Mouse (Mus musculus): ENCODE data around the gene Mfrp. TPM values are rescaled to one million over a fixed set of nuclear protein-coding genes. Genes with fewer than 3 reads are reported as not detected.

Mfrp gene
- not detected in 2 replicates for total RNA-seq (2017)

GRCm38 (mm10) chr9:44101490-44101889 lies at the start of gene Mfrp:
Gene Mfrp (plus strand): TSS chr9:44101729.
- ATAC-seq (ENCODE audit: extremely low read depth, insufficient number of reproducible peaks, low FRiP score, poor library complexity, severe bottlenecking), result no peak

GRCm38 (mm10) chr9:44052855-44053254 lies 48.7 kb upstream of the Mfrp start:
- ATAC-seq (ENCODE audit: extremely low read depth, insufficient number of reproducible peaks, low FRiP score, poor library complexity, severe bottlenecking), result no peak

GRCm38 (mm10) chr9:44053936-44054335 lies 47.6 kb upstream of the Mfrp start:
- no peak for ATAC-seq (ENCODE audit: extremely low read depth, insufficient number of reproducible peaks, low FRiP score, poor library complexity, severe bottlenecking)

- no peak for ATAC-seq (ENCODE audit: extremely low read depth, insufficient number of reproducible peaks, low FRiP score, poor library complexity, severe bottlenecking)
Observed at GRCm38 (mm10) chr9:44058606-44059005, 42.9 kb upstream of the Mfrp start.

- no peak for ATAC-seq (ENCODE audit: extremely low read depth, insufficient number of reproducible peaks, low FRiP score, poor library complexity, severe bottlenecking)
Observed at GRCm38 (mm10) chr9:44065177-44065576, 36.4 kb upstream of the Mfrp start.

- ATAC-seq (ENCODE audit: extremely low read depth, insufficient number of reproducible peaks, low FRiP score, poor library complexity, severe bottlenecking), result peak; percentile 94
Observed at GRCm38 (mm10) chr9:44066785-44067225, 34.7 kb upstream of the Mfrp start, which contains the start of gene Usp2. Gene Usp2 (plus strand): TSS chr9:44067021.

GRCm38 (mm10) chr9:44067241-44067959 lies 34.1 kb upstream of the Mfrp start:
- no peak for ATAC-seq (ENCODE audit: extremely low read depth, insufficient number of reproducible peaks, low FRiP score, poor library complexity, severe bottlenecking)

- ATAC-seq (ENCODE audit: extremely low read depth, insufficient number of reproducible peaks, low FRiP score, poor library complexity, severe bottlenecking), result no peak
Observed at GRCm38 (mm10) chr9:44067960-44068330, 33.6 kb upstream of the Mfrp start.

- no peak for ATAC-seq (ENCODE audit: extremely low read depth, insufficient number of reproducible peaks, low FRiP score, poor library complexity, severe bottlenecking)
Observed at GRCm38 (mm10) chr9:44069252-44069651, 32.3 kb upstream of the Mfrp start.

- no peak for ATAC-seq (ENCODE audit: extremely low read depth, insufficient number of reproducible peaks, low FRiP score, poor library complexity, severe bottlenecking)
Observed at GRCm38 (mm10) chr9:44070113-44070843, 31.3 kb upstream of the Mfrp start.

GRCm38 (mm10) chr9:44070844-44071231 lies 30.7 kb upstream of the Mfrp start:
- no peak for ATAC-seq (ENCODE audit: extremely low read depth, insufficient number of reproducible peaks, low FRiP score, poor library complexity, severe bottlenecking)

- no peak for ATAC-seq (ENCODE audit: extremely low read depth, insufficient number of reproducible peaks, low FRiP score, poor library complexity, severe bottlenecking)
Observed at GRCm38 (mm10) chr9:44071914-44072598, 29.5 kb upstream of the Mfrp start.

- no peak for ATAC-seq (ENCODE audit: extremely low read depth, insufficient number of reproducible peaks, low FRiP score, poor library complexity, severe bottlenecking)
Observed at GRCm38 (mm10) chr9:44072599-44072915, 29.0 kb upstream of the Mfrp start.

- ATAC-seq (ENCODE audit: extremely low read depth, insufficient number of reproducible peaks, low FRiP score, poor library complexity, severe bottlenecking), result no peak
Observed at GRCm38 (mm10) chr9:44073115-44073514, 28.4 kb upstream of the Mfrp start.

- no peak for ATAC-seq (ENCODE audit: extremely low read depth, insufficient number of reproducible peaks, low FRiP score, poor library complexity, severe bottlenecking)
Observed at GRCm38 (mm10) chr9:44074395-44075275, 26.9 kb upstream of the Mfrp start.

- ATAC-seq (ENCODE audit: extremely low read depth, insufficient number of reproducible peaks, low FRiP score, poor library complexity, severe bottlenecking), result no peak
Observed at GRCm38 (mm10) chr9:44075276-44075995, 26.1 kb upstream of the Mfrp start.

GRCm38 (mm10) chr9:44075996-44076763 lies 25.3 kb upstream of the Mfrp start:
- no peak for ATAC-seq (ENCODE audit: extremely low read depth, insufficient number of reproducible peaks, low FRiP score, poor library complexity, severe bottlenecking)

GRCm38 (mm10) chr9:44076764-44077120 lies 24.8 kb upstream of the Mfrp start:
- peak; percentile 60; the same call in 1 of the 2 replicates for ATAC-seq (ENCODE audit: extremely low read depth, insufficient number of reproducible peaks, low FRiP score, poor library complexity, severe bottlenecking)

Data from neutrophil, adult 5-6 weeks (primary cell).